Mouse (Mus musculus) olfactory bulb, adult 2 months (tissue): ENCODE measurements at regions not wholly inside any gene's neighbourhood (a gene's known extent, or its start where the extent isn't known, plus 50 kb on each side); places are given as distances from the start of the nearest gene placed in this dataset.

Experiments
- CTCF ChIP-seq: fragments of 200-500 bp; IDR thresholded peaks from 2 replicates; pipeline ENCODE4 v1.5.1; 2012; ENCODE audit warnings: low read depth, mild to moderate bottlenecking, low read length, moderate library complexity; ENCODE audit not compliant: insufficient read depth
- POLR2A ChIP-seq: fragments of 200-500 bp; IDR thresholded peaks from 2 replicates; pipeline ENCODE4 v1.6.1; 2012; ENCODE audit warnings: mild to moderate bottlenecking, low read depth, low read length, moderate library complexity; ENCODE audit not compliant: insufficient read depth

- TF ChIP-seq POLR2A = no peak
- TF ChIP-seq CTCF = no peak
Measured at GRCm38 (mm10) chr5:51841763-51842162, 274.2 kb upstream of the Ppargc1a start.
